Mouse (Mus musculus) lung, postnatal 0 days (tissue): ENCODE measurements at regions not wholly inside any gene's neighbourhood (a gene's known extent, or its start where the extent isn't known, plus 50 kb on each side); places are given as distances from the start of the nearest gene placed in this dataset.

Experiments
- CTCF ChIP-seq: IDR thresholded peaks from 2 replicates; pipeline ENCODE4 v1.5.1; 2016; ENCODE audit warnings: antibody characterized with exemption, mild to moderate bottlenecking
- EP300 ChIP-seq: IDR thresholded peaks from 2 replicates; pipeline ENCODE4 v1.6.1; 2016; ENCODE audit warnings: antibody characterized with exemption, mild to moderate bottlenecking, control low read depth

- TF ChIP-seq CTCF (no peak), EP300 (0 out of 2 replicates have a peak, but pooled peaks have one; percentile 18)
Measured at GRCm38 (mm10) chr14:17414246-17414888, 245.7 kb upstream of the Thrb start.
